Mouse (Mus musculus) forebrain, embryonic 15.5 days (tissue): ENCODE results near the gene Col4a1. TPM values are rescaled to one million over a fixed set of nuclear protein-coding genes. Genes with fewer than 3 reads are reported as not detected.

Experiments used
- ATAC-seq: fragments of 200-750 bp; cut with Nextera tagmentation; replicated peaks from 2 replicates; pipeline ENCODE4 v1.8.0; 2017; ENCODE audit warnings: mild to moderate bottlenecking, moderate TSS enrichment, moderate library complexity
- H3K27ac ChIP-seq: fragments of 300-500 bp; sonication (generic); replicated peaks from 2 replicates; pipeline ENCODE4 v1.5.1; 2015; ENCODE audit warnings: mild to moderate bottlenecking, inconsistent platforms
- H3K27me3 ChIP-seq: fragments of 300-500 bp; sonication (generic); 2 replicates; pipeline ENCODE4 v1.6.1; 2015; ENCODE audit warnings: inconsistent platforms
- H3K36me3 ChIP-seq: fragments of 300-500 bp; sonication (generic); 2 replicates; pipeline ENCODE4 v1.6.1; 2015; ENCODE audit warnings: mild to moderate bottlenecking, inconsistent platforms
- H3K4me1 ChIP-seq: fragments of 300-500 bp; sonication (generic); 2 replicates; pipeline ENCODE4 v1.6.1; 2015; ENCODE audit warnings: inconsistent platforms
- H3K4me2 ChIP-seq: fragments of 300-500 bp; sonication (generic); replicated peaks from 2 replicates; pipeline ENCODE4 v1.6.1; 2015; ENCODE audit warnings: mild to moderate bottlenecking, inconsistent platforms
- H3K4me3 ChIP-seq: fragments of 300-500 bp; sonication (generic); 2 replicates; pipeline ENCODE4 v1.5.1; 2015; ENCODE audit warnings: mild to moderate bottlenecking, inconsistent platforms
- H3K9ac ChIP-seq: fragments of 300-500 bp; sonication (generic); replicated peaks from 2 replicates; pipeline ENCODE4 v1.6.1; 2015; ENCODE audit warnings: mild to moderate bottlenecking, inconsistent platforms
- H3K9me3 ChIP-seq: fragments of 300-500 bp; sonication (generic); 2 replicates; pipeline ENCODE4 v1.6.1; 2016; ENCODE audit warnings: inconsistent platforms
- WGBS: fragments of 180-500 bp; shearing (Covaris S2); methylation state at CpG from one replicate; pipeline ENCODE4 v1.1.7; 2015; ENCODE audit warnings: mixed read lengths; 5-methylcytosine and 5-hydroxymethylcytosine counted together
- polyA plus RNA-seq: library from polyadenylated mRNA; unstranded; fragments of >200 nt; fragmentation: Nextera tagmentation; extraction: Ambion mirVana; gene quantifications from 2 replicates; pipeline ENCODE4 v1.2.1, GENCODE M21; 2015

The Col4a1 gene
- polyA plus RNA-seq, 1 experiment from 2014 or later, result 61.4 TPM

GRCm38 (mm10) chr8:11274415-11274814 lies 38.2 kb downstream of the Col4a1 start:
- H3K36me3 ChIP-seq, result no peaks in the 10 kb centered on the region
- H3K9me3 ChIP-seq, result no peaks in the 10 kb centered on the region
- 85% methylated on average over 7 of the region's 7 CpGs for WGBS
- H3K27me3 ChIP-seq, result no peaks in the 10 kb centered on the region
- no peak for ATAC-seq
- H3K4me3 ChIP-seq, result no peak overlapping the region
- 0 out of 2 replicates have a peak, but pooled peaks cover 7% of the 10 kb centered on the region for H3K4me1 ChIP-seq
- no peak overlapping the region for H3K4me2 ChIP-seq
- H3K27ac ChIP-seq, result no peak overlapping the region
- H3K9ac ChIP-seq, result no peak overlapping the region

- WGBS, result 91% methylated on average over 15 of the region's 15 CpGs
- no peak overlapping the region for H3K4me2 ChIP-seq
- no peaks in the 10 kb centered on the region for H3K27me3 ChIP-seq
These were observed 39.0 kb downstream of the Col4a1 start for GRCm38 (mm10) chr8:11273506-11274158.

GRCm38 (mm10) chr8:11272205-11272604 lies 40.4 kb downstream of the Col4a1 start:
- 92% methylated on average over 6 of the region's 6 CpGs for WGBS
- Histone ChIP-seq H3K27ac (no peak overlapping the region), H3K27me3 (no peaks in the 10 kb centered on the region), H3K9me3 (no peaks in the 10 kb centered on the region), H3K9ac (no peak overlapping the region), H3K36me3 (no peaks in the 10 kb centered on the region), H3K4me1 (no peaks in the 10 kb centered on the region), H3K4me3 (no peak overlapping the region), H3K4me2 (no peak overlapping the region)
- no peak for ATAC-seq

More at GRCm38 (mm10) chr8:11273506-11274158, 39.0 kb downstream of the Col4a1 start:
- Histone ChIP-seq H3K9ac (no peak overlapping the region), H3K4me1 (0 out of 2 replicates have a peak, but pooled peaks cover 3% of the 10 kb centered on the region), H3K9me3 (no peaks in the 10 kb centered on the region), H3K4me3 (no peak overlapping the region), H3K36me3 (no peaks in the 10 kb centered on the region), H3K27ac (no peak overlapping the region)
- ATAC-seq, result no peak

GRCm38 (mm10) chr8:11270826-11271225 lies 41.8 kb downstream of the Col4a1 start:
- H3K27me3 ChIP-seq, result no peaks in the 10 kb centered on the region
- no peaks in the 10 kb centered on the region for H3K4me1 ChIP-seq
- no peak overlapping the region for H3K4me3 ChIP-seq
- H3K9me3 ChIP-seq, result no peaks in the 10 kb centered on the region
- H3K4me2 ChIP-seq, result no peak overlapping the region
- H3K9ac ChIP-seq, result no peak overlapping the region
- H3K27ac ChIP-seq, result no peak overlapping the region
- WGBS, result 84% methylated on average over 6 of the region's 6 CpGs
- H3K36me3 ChIP-seq, result no peaks in the 10 kb centered on the region
- ATAC-seq, result no peak

GRCm38 (mm10) chr8:11268753-11269152 lies 43.9 kb downstream of the Col4a1 start:
- no peak overlapping the region for H3K9ac ChIP-seq
- no peak for ATAC-seq
- H3K27me3 ChIP-seq, result no peaks in the 10 kb centered on the region
- no peaks in the 10 kb centered on the region for H3K9me3 ChIP-seq
- no peak overlapping the region for H3K27ac ChIP-seq
- no peak overlapping the region for H3K4me3 ChIP-seq
- 82% methylated on average over 6 of the region's 6 CpGs for WGBS
- H3K4me1 ChIP-seq, result no peaks in the 10 kb centered on the region
- H3K4me2 ChIP-seq, result no peak overlapping the region
- no peaks in the 10 kb centered on the region for H3K36me3 ChIP-seq

- no peak overlapping the region for H3K9ac ChIP-seq
- no peaks in the 10 kb centered on the region for H3K36me3 ChIP-seq
- no peaks in the 10 kb centered on the region for H3K9me3 ChIP-seq
- H3K27me3 ChIP-seq, result no peaks in the 10 kb centered on the region
- no peaks in the 10 kb centered on the region for H3K4me1 ChIP-seq
- H3K4me2 ChIP-seq, result no peak overlapping the region
- WGBS, result 88% methylated on average over 2 of the region's 2 CpGs
- no peak overlapping the region for H3K27ac ChIP-seq
- H3K4me3 ChIP-seq, result no peak overlapping the region
- ATAC-seq, result no peak
These were observed 46.2 kb downstream of the Col4a1 start for GRCm38 (mm10) chr8:11266471-11266870.

GRCm38 (mm10) chr8:11265971-11266370 lies 46.7 kb downstream of the Col4a1 start:
- Histone ChIP-seq H3K9me3 (no peaks in the 10 kb centered on the region), H3K36me3 (no peaks in the 10 kb centered on the region), H3K9ac (no peak overlapping the region), H3K4me2 (no peak overlapping the region), H3K4me1 (no peaks in the 10 kb centered on the region), H3K4me3 (no peak overlapping the region), H3K27ac (no peak overlapping the region), H3K27me3 (no peaks in the 10 kb centered on the region)
- no peak for ATAC-seq
- WGBS, result 74% methylated on average over 3 of the region's 3 CpGs

- ATAC-seq, result no peak
- H3K9me3 ChIP-seq, result no peaks in the 10 kb centered on the region
- WGBS, result 91% methylated on average over 6 of the region's 6 CpGs
- H3K27ac ChIP-seq, result no peak overlapping the region
- no peaks in the 10 kb centered on the region for H3K4me1 ChIP-seq
- no peak overlapping the region for H3K9ac ChIP-seq
- H3K27me3 ChIP-seq, result no peaks in the 10 kb centered on the region
- no peak overlapping the region for H3K4me2 ChIP-seq
- no peak overlapping the region for H3K4me3 ChIP-seq
- no peaks in the 10 kb centered on the region for H3K36me3 ChIP-seq
These were observed 48.8 kb downstream of the Col4a1 start for GRCm38 (mm10) chr8:11263848-11264247.

- Histone ChIP-seq H3K27me3 (no peaks in the 10 kb centered on the region), H3K36me3 (no peaks in the 10 kb centered on the region), H3K9me3 (no peaks in the 10 kb centered on the region), H3K4me3 (no peak overlapping the region), H3K9ac (no peak overlapping the region), H3K4me1 (peaks cover 3% of the 10 kb centered on the region; the same call in 1 of the 2 replicates), H3K4me2 (no peak overlapping the region), H3K27ac (no peak overlapping the region)
- ATAC-seq, result no peak
- 82% methylated on average over 15 of the region's 15 CpGs for WGBS
These were observed 50.4 kb downstream of the Col4a1 start for GRCm38 (mm10) chr8:11262031-11262735.

GRCm38 (mm10) chr8:11259832-11260615 lies 52.6 kb downstream of the Col4a1 start:
- H3K27me3 ChIP-seq, result no peaks in the 10 kb centered on the region
- no peak overlapping the region for H3K4me3 ChIP-seq
- no peak overlapping the region for H3K27ac ChIP-seq
- no peaks in the 10 kb centered on the region for H3K36me3 ChIP-seq
- peaks cover 10% of the 10 kb centered on the region; the same call in 1 of the 2 replicates for H3K4me1 ChIP-seq
- 50% methylated on average over 10 of the region's 10 CpGs for WGBS
- no peak overlapping the region for H3K4me2 ChIP-seq
- H3K9me3 ChIP-seq, result no peaks in the 10 kb centered on the region
- no peak overlapping the region for H3K9ac ChIP-seq
- no peak for ATAC-seq

GRCm38 (mm10) chr8:11258517-11259136 lies 54.0 kb downstream of the Col4a1 start:
- no peak overlapping the region for H3K9ac ChIP-seq
- H3K36me3 ChIP-seq, result no peaks in the 10 kb centered on the region
- H3K9me3 ChIP-seq, result no peaks in the 10 kb centered on the region
- no peak overlapping the region for H3K4me2 ChIP-seq
- H3K4me3 ChIP-seq, result no peak overlapping the region
- H3K27ac ChIP-seq, result no peak overlapping the region
- 81% methylated on average over 2 of the region's 2 CpGs for WGBS
- H3K4me1 ChIP-seq, result peaks cover 10% of the 10 kb centered on the region; the same call in 1 of the 2 replicates
- no peaks in the 10 kb centered on the region for H3K27me3 ChIP-seq
- ATAC-seq, result no peak
